Mouse (Mus musculus) forebrain, postnatal 0 days (tissue): ENCODE results near the gene Tcf7l1. TPM values are rescaled to one million over a fixed set of nuclear protein-coding genes. Genes with fewer than 3 reads are reported as not detected.

Experiments
- ATAC-seq: fragments of 200-750 bp; cut with Nextera tagmentation; 2 replicates; pipeline ENCODE4 v1.8.0; 2017; ENCODE audit warnings: mild to moderate bottlenecking, moderate library complexity
- DNase-seq: peaks from one replicate; pipeline ENCODE4 v3.0.0-alpha.2; 2015
- H3K27ac ChIP-seq: fragments of 300-500 bp; sonication (generic); 2 replicates; pipeline ENCODE4 v1.5.1; 2014; ENCODE audit warnings: low read depth, mild to moderate bottlenecking, antibody characterized with exemption, low read length, moderate library complexity, mixed read lengths
- H3K27me3 ChIP-seq: fragments of 300-500 bp; sonication (generic); 2 replicates; pipeline ENCODE4 v1.6.1; 2014; ENCODE audit warnings: mild to moderate bottlenecking, low read length, mixed read lengths; ENCODE audit not compliant: insufficient read depth
- H3K36me3 ChIP-seq: fragments of 300-500 bp; sonication (generic); 2 replicates; pipeline ENCODE4 v1.6.1; 2014; ENCODE audit warnings: mild to moderate bottlenecking, moderate library complexity; ENCODE audit not compliant: insufficient read depth
- H3K4me1 ChIP-seq: fragments of 300-500 bp; sonication (generic); 2 replicates; pipeline ENCODE4 v1.6.1; 2014; ENCODE audit warnings: antibody characterized with exemption; ENCODE audit not compliant: insufficient read depth
- H3K4me2 ChIP-seq: fragments of 300-500 bp; sonication (generic); 2 replicates; pipeline ENCODE4 v1.6.1; 2014; ENCODE audit warnings: low read depth, mild to moderate bottlenecking, moderate library complexity
- H3K4me3 ChIP-seq: fragments of 300-500 bp; sonication (generic); 2 replicates; pipeline ENCODE4 v1.5.1; 2014; ENCODE audit warnings: low read depth, low read length, mixed read lengths
- H3K9ac ChIP-seq: fragments of 300-500 bp; sonication (generic); 2 replicates; pipeline ENCODE4 v1.6.1; 2014; ENCODE audit warnings: mild to moderate bottlenecking
- H3K9me3 ChIP-seq: fragments of 300-500 bp; sonication (generic); 2 replicates; pipeline ENCODE4 v1.6.1; 2016; ENCODE audit warnings: low read length
- CTCF ChIP-seq: sonication (generic); IDR thresholded peaks from 2 replicates; pipeline ENCODE4 v1.5.1; 2016; ENCODE audit warnings: antibody characterized with exemption, control low read depth, low read depth
- WGBS: fragments of 180-500 bp; shearing (Covaris S2); extraction: QIAGEN DNeasy Blood & Tissue Kit; methylation state at CpG from one replicate; pipeline ENCODE4 v1.1.7; 2014; 5-methylcytosine and 5-hydroxymethylcytosine counted together
- polyA plus RNA-seq: library from polyadenylated mRNA; unstranded; fragments of >200 nt; fragmentation: Nextera tagmentation; extraction: Ambion mirVana; gene quantifications from 2 replicates; pipeline ENCODE4 v1.2.1, GENCODE M21; 2015
- total RNA-seq: library from RNA; depleted of rRNA; stranded (reverse); fragments of >200 nt; gene quantifications from 2 replicates; pipeline ENCODE4 v1.2.3, GENCODE M21; 2014

The Tcf7l1 gene
- total and polyA plus RNA-seq, 2 experiments from 2014 or later = 1.1 to 4.5 TPM

DNA sequence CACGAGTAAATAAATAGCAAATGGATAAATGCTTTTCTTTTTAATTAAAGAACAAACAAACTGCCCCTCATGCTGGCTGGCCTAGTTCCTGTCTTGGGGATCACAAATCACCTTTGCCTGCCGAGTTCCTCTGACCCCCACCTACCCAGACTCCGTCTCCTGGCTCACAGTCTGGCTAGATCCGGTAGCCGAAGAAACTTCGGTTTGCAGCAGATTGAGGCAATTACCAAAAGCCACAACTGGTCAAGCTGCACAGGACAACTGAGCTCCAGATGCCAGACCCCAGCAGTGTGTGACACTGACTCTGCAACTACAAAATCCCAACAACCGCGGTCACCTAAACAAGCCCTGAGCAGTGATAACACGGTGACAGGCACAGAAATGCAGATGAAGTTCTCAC lies 34.8 kb downstream of the Tcf7l1 start:
- DNase-seq = no peak
- ATAC-seq = no peak
- Histone ChIP-seq H3K9me3 (no peaks in the 10 kb centered on the region), H3K4me3 (no peak overlapping the region), H3K4me1 (no peaks in the 10 kb centered on the region), H3K9ac (no peak overlapping the region), H3K27me3 (no peaks in the 10 kb centered on the region), H3K36me3 (no peaks in the 10 kb centered on the region), H3K27ac (no peak overlapping the region), H3K4me2 (no peak overlapping the region)
- WGBS = 59% methylated on average over 9 of the region's 9 CpGs
- no peak for TF ChIP-seq CTCF

GRCm38 (mm10) chr6:72753782-72754181 lies 35.3 kb downstream of the Tcf7l1 start:
- no peak overlapping the region for H3K4me2 ChIP-seq
- no peaks in the 10 kb centered on the region for H3K27me3 ChIP-seq
- no peak for ATAC-seq

DNA sequence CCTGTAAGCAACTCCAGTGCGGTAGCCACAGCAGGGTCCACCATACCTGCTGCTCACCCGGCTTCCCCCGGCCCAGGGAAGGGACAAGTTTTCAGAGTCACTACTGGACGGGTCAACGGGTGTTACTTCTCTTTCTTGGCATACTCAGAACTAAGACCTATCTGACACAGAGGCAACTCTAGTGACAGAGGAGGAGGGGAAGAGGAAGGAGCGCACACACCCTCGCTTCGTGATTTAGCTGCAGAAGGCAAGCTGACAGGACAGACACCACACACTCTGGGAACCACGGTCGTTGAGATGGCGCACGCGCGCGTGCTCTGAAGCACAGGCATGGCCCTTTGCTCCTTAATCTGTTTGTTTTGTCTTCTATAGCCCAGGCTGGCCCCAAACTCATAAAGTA lies 36.2 kb downstream of the Tcf7l1 start:
- no peak for TF ChIP-seq CTCF
- Histone ChIP-seq H3K4me3 (no peak overlapping the region), H3K27ac (no peak overlapping the region), H3K27me3 (no peaks in the 10 kb centered on the region), H3K4me2 (no peak overlapping the region), H3K4me1 (no peaks in the 10 kb centered on the region), H3K9me3 (no peaks in the 10 kb centered on the region), H3K36me3 (no peaks in the 10 kb centered on the region), H3K9ac (no peak overlapping the region)
- DNase-seq (no peak), ATAC-seq (no peak)
- WGBS = 93% methylated on average over 15 of the region's 15 CpGs

More at GRCm38 (mm10) chr6:72753782-72754181, 35.3 kb downstream of the Tcf7l1 start:
- Histone ChIP-seq H3K4me3 (no peak overlapping the region), H3K9ac (no peak overlapping the region), H3K36me3 (no peaks in the 10 kb centered on the region), H3K27ac (no peak overlapping the region), H3K9me3 (no peaks in the 10 kb centered on the region), H3K4me1 (no peaks in the 10 kb centered on the region)
- DNase-seq = no peak
- TF ChIP-seq CTCF = no peak
- WGBS = 86% methylated on average over 8 of the region's 8 CpGs

DNA sequence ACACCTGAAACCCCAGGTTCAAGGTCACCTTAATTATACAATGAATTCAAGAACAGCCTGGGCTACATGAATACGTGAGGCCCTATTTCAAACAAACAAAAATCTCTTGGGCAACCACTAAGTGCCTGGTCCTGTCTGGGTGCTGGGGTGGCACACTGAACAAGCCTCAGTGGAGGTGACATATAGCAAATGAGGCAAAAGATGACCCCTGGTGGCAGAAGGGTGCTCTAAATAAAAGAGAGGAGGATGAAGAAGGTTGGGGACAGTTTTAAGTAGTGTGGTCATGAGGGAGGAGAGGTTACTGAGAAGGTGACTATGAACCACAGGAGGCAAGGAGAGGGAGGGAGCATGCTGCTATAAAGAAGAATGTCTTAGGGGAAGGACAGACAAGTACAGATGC lies 37.8 kb downstream of the Tcf7l1 start:
- H3K4me1 ChIP-seq = no peaks in the 10 kb centered on the region
- DNase-seq = no peak
- ATAC-seq = no peak
- H3K27ac ChIP-seq = no peak overlapping the region
- H3K4me3 ChIP-seq = no peak overlapping the region
- no peaks in the 10 kb centered on the region for H3K9me3 ChIP-seq
- TF ChIP-seq CTCF = 0 out of 2 replicates have a peak, but pooled peaks have one; percentile 21
- WGBS = 78% methylated on average over 1 of the region's 1 CpGs
- no peak overlapping the region for H3K4me2 ChIP-seq
- H3K36me3 ChIP-seq = no peaks in the 10 kb centered on the region
- H3K9ac ChIP-seq = no peak overlapping the region
- H3K27me3 ChIP-seq = no peaks in the 10 kb centered on the region

DNA sequence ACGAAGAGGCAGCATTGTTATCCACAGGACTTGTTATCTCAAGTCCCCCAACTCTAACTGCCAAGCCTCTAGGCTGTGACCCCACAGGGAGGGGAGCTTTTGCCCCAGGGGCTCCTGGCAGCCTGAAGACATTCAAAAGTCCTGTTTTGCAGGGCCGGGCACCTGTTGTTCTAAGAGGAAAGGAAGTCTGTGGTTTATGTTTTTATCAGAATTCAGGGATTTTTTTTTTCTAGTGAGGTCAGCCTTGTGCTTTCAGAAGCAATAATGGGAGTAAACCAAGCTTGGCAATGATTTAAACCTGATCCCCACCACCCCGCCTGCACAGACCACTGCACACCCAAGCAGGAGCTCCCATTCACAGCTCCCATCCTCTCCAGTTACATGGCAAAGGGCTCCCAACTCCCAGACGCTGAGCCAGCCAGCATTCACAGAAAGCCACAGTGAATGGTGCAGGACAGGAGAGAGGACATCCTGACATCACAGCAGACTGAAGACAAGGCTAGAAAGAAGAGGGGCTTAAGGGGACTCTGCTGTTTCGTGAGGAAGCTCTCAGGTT lies 40.1 kb downstream of the Tcf7l1 start:
- Histone ChIP-seq H3K4me3 (no peak overlapping the region), H3K4me1 (no peaks in the 10 kb centered on the region), H3K9me3 (no peaks in the 10 kb centered on the region), H3K36me3 (no peaks in the 10 kb centered on the region), H3K4me2 (no peak overlapping the region), H3K9ac (no peak overlapping the region), H3K27me3 (no peaks in the 10 kb centered on the region), H3K27ac (no peak overlapping the region)
- WGBS = 19% methylated on average over 5 of the region's 5 CpGs
- no peak for TF ChIP-seq CTCF
- DNase-seq (no peak), ATAC-seq (no peak)

DNA sequence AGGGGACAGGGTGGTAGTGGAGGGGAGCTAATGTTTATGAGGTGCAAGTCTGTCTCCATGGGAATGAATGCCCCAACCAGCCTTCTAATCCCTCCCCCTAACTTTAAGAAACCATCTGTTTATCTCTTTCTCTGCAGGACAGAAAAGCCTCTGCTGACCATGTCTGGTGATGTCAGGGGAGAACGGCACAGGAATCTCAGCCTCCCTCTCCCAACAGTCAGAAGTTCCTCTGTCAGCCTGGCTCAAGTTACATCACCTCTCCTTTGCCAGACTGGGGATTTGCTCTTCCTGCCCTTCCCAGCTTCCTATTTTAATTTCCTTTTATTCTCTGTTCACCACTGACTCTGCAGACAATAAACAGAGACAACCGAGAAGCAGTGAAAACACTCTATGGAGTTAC lies 40.6 kb downstream of the Tcf7l1 start:
- no peaks in the 10 kb centered on the region for H3K36me3 ChIP-seq
- no peak for TF ChIP-seq CTCF
- H3K4me2 ChIP-seq = no peak overlapping the region
- DNase-seq (no peak), ATAC-seq (no peak)
- H3K27me3 ChIP-seq = no peaks in the 10 kb centered on the region
- H3K4me1 ChIP-seq = no peaks in the 10 kb centered on the region
- H3K9me3 ChIP-seq = no peaks in the 10 kb centered on the region
- WGBS = 4% methylated on average over 2 of the region's 2 CpGs
- H3K27ac ChIP-seq = no peak overlapping the region
- H3K4me3 ChIP-seq = no peak overlapping the region
- no peak overlapping the region for H3K9ac ChIP-seq

- Histone ChIP-seq H3K9ac (no peak overlapping the region), H3K27me3 (no peaks in the 10 kb centered on the region), H3K4me1 (no peaks in the 10 kb centered on the region), H3K4me2 (no peak overlapping the region), H3K36me3 (no peaks in the 10 kb centered on the region), H3K9me3 (no peaks in the 10 kb centered on the region), H3K4me3 (no peak overlapping the region), H3K27ac (no peak overlapping the region)
- no peak for ATAC-seq
- TF ChIP-seq CTCF = no peak
- 87% methylated on average over 11 of the region's 11 CpGs for WGBS
- no peak for DNase-seq
Measured at GRCm38 (mm10) chr6:72747814-72748213, 41.2 kb downstream of the Tcf7l1 start.

DNA sequence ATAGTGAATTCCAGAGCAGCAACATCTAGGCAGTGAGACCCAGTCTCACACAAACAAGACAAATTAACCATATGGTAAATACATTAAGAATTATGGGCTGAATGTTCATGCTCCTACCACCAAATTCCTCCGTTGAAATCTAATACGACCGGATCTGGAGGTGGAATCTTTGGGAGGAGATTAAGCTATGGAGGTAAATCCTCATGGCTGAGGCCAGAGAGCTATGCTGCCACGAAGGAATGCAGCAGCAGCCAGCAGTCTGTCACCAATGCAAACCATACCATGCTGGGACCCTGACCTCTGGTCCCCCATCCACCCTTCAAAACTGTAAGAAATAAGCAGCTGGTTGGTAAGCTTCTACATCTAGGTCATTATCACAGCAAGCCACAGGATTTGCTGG lies 41.9 kb downstream of the Tcf7l1 start:
- Histone ChIP-seq H3K27ac (no peak overlapping the region), H3K4me3 (no peak overlapping the region), H3K4me2 (no peak overlapping the region), H3K9me3 (no peaks in the 10 kb centered on the region), H3K4me1 (no peaks in the 10 kb centered on the region), H3K36me3 (no peaks in the 10 kb centered on the region), H3K9ac (no peak overlapping the region), H3K27me3 (no peaks in the 10 kb centered on the region)
- WGBS = 69% methylated on average over 4 of the region's 4 CpGs
- TF ChIP-seq CTCF = no peak
- ATAC-seq = no peak
- no peak for DNase-seq
